Mouse (Mus musculus) bone marrow macrophage, adult 2 months (primary cell): ENCODE measurements around the gene Trp53i13.

ENCODE experiments used
- CTCF ChIP-seq: IDR thresholded peaks from 2 replicates; pipeline ENCODE4 v1.5.1; 2012; ENCODE audit warnings: low read depth, mild to moderate bottlenecking, low read length, moderate library complexity
- POLR2A ChIP-seq: IDR thresholded peaks from 2 replicates; pipeline ENCODE4 v1.6.1; 2012; ENCODE audit warnings: mild to moderate bottlenecking, low read depth, low read length, borderline replicate concordance

DNA sequence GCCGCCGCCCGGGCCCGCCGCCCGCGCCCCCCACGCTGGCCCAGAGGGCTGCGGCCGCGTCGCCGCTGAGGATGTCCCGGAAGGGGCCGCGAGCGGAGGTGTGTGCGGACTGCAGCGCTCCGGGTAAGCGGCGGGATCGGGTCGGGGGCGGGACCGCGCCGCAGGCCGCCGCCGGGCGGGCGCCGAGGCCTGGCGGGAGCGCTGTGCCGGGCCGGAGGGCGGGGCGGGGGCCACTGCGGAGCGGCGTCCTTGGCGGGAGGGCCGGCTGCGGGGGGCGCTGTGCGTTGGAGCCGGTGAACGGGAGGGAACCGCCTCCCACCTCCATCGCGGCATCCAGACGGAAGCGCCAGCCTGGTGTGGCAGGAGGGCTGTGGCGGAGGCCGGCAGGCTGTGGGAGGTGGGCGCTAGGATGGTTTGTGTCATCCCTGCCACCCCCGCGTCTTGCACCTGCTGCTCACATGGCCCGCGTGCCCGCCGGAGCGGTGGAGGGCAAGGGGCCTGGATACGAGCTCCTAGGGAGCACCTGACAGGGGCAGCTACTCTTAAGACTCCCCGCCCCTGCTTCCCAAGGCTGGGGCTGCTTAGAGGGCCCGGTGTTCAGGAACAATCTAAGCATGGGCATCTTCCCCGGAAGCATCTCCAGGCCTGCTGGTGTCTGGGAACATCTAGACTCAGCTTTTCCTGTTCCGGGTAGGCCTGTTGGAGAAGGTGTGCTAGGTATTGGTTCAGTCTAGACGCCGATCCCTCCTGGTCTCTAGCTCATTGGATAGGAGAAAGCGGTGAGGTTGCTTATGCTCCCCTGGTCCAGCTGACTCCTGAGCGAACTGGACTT lies 22.1 kb downstream of the Trp53i13 start, which contains the start of gene Git1:
- TF ChIP-seq POLR2A: no peak
- TF ChIP-seq CTCF: no peak
